Mouse (Mus musculus) ES-E14 (cell line): ENCODE measurements around the gene Ntm.

Experiments used
- CHD2 ChIP-seq: IDR thresholded peaks from 2 replicates; pipeline ENCODE4 v1.6.1; 2014; ENCODE audit warnings: mild to moderate bottlenecking, low read depth, low read length, inconsistent platforms
- MAFK ChIP-seq: IDR thresholded peaks from 2 replicates; pipeline ENCODE4 v1.6.1; 2014; ENCODE audit warnings: mild to moderate bottlenecking, low read depth, low read length, inconsistent platforms; ENCODE audit not compliant: insufficient read depth

- TF ChIP-seq CHD2: no peak
- no peak for TF ChIP-seq MAFK
Measured at GRCm38 (mm10) chr9:29594537-29595294, 368.2 kb downstream of the Ntm start.
